Mouse (Mus musculus) neural tube, embryonic 14.5 days (tissue): ENCODE measurements around the gene Olfr1459. TPM values are rescaled to one million over a fixed set of nuclear protein-coding genes. Genes with fewer than 3 reads are reported as not detected.

Source experiments
- ATAC-seq: fragments of 200-750 bp; cut with Nextera tagmentation; 2 replicates; pipeline ENCODE4 v1.8.0; 2017; ENCODE audit warnings: low read depth, mild to moderate bottlenecking, moderate TSS enrichment, moderate library complexity
- H3K27ac ChIP-seq: fragments of 300-500 bp; sonication (generic); 2 replicates; pipeline ENCODE4 v1.5.1; 2014; ENCODE audit warnings: low read depth, mild to moderate bottlenecking, control low read depth, low read length, moderate library complexity, mixed read lengths
- H3K27me3 ChIP-seq: fragments of 300-500 bp; sonication (generic); 2 replicates; pipeline ENCODE4 v1.6.1; 2014; ENCODE audit warnings: low read length; ENCODE audit not compliant: control insufficient read depth, insufficient read depth
- H3K36me3 ChIP-seq: fragments of 300-500 bp; sonication (generic); 2 replicates; pipeline ENCODE4 v1.6.1; 2014; ENCODE audit warnings: low read length, mixed read lengths; ENCODE audit not compliant: control insufficient read depth, insufficient read depth
- H3K4me1 ChIP-seq: fragments of 300-500 bp; sonication (generic); 2 replicates; pipeline ENCODE4 v1.6.1; 2014; ENCODE audit warnings: low read length; ENCODE audit not compliant: control insufficient read depth, insufficient read depth
- H3K4me2 ChIP-seq: fragments of 300-500 bp; sonication (generic); 2 replicates; pipeline ENCODE4 v1.6.1; 2014; ENCODE audit warnings: mild to moderate bottlenecking, low read depth, low read length, control low read depth
- H3K4me3 ChIP-seq: fragments of 300-500 bp; sonication (generic); 2 replicates; pipeline ENCODE4 v1.5.1; 2014; ENCODE audit warnings: low read depth, low read length, control low read depth, mixed read lengths
- H3K9ac ChIP-seq: fragments of 300-500 bp; sonication (generic); replicated peaks from 2 replicates; pipeline ENCODE4 v1.6.1; 2014; ENCODE audit warnings: low read depth, mild to moderate bottlenecking, control low read depth, low read length, mixed read lengths
- H3K9me3 ChIP-seq: fragments of 300-500 bp; sonication (generic); 2 replicates; pipeline ENCODE4 v1.6.1; 2016; ENCODE audit warnings: low read length; ENCODE audit not compliant: control insufficient read depth
- WGBS: fragments of 180-500 bp; shearing (Covaris S2); extraction: QIAGEN DNeasy Blood & Tissue Kit; methylation state at CpG from one replicate; pipeline ENCODE4 v1.1.7; 2014; 5-methylcytosine and 5-hydroxymethylcytosine counted together
- polyA plus RNA-seq: library from polyadenylated mRNA; unstranded; fragments of >200 nt; fragmentation: Nextera tagmentation; extraction: Ambion mirVana; gene quantifications from 2 replicates; pipeline ENCODE4 v1.2.1, GENCODE M21; 2014

The Olfr1459 gene
- polyA plus RNA-seq, result not detected in 2 replicates

DNA sequence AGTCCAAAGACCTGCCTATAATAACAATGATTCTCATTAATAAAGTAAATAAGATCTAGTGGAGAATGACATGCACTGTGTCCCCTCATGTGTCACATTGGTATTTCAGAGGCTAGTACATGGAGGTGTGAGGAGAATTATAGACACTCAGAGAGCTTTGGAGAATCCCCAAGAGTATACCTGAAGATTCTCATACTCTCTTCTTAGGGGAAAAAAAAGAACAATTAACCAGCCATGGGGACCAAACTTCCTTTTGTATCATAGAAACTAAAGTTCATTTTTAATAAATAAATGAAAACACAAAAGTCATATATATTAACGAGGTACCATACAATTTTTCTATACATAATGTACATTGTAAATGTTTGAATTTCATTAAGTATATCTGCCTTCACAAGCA lies at the start of gene Olfr1459:
Gene Olfr1459 (minus strand): TSS at position 101 of the 400 bp plus-strand sequence.
- H3K27me3 ChIP-seq, result no peaks in the 10 kb centered on the region
- H3K4me3 ChIP-seq, result no peak within 1 kb of the TSS
- no peak within 1 kb of the TSS for H3K27ac ChIP-seq
- ATAC-seq, result no peak
- WGBS, result 76% methylated on average over 1 of the region's 1 CpGs
- H3K9ac ChIP-seq, result no peak within 1 kb of the TSS
- no peak within 1 kb of the TSS for H3K4me2 ChIP-seq
- H3K36me3 ChIP-seq, result no peaks in the 10 kb centered on the region
- H3K4me1 ChIP-seq, result no peaks in the 10 kb centered on the region
- peaks cover 6% of the 10 kb centered on the region; the same call in 1 of the 2 replicates for H3K9me3 ChIP-seq

DNA sequence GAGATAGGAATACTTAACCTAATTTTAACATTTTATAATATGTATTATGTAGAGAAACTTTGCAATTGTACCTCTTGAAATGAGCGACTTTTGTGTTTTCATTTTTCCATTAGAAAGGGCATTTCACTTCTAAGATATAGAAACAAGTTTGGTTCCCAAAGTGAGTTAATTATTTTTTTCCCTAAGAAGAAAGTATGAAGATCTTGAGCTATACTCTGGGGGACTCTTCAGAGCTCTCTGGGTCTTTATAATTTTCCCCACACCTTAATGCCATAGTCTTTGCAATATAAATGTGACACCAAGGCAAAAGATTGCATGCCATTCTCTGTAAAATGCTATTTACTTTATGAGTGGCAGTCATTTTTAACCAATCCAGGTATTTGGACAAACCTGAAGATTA lies 36.1 kb upstream of the Olfr1459 start, which contains the start of gene Olfr1462:
Gene Olfr1462 (plus strand): TSS at position 301 of the 400 bp plus-strand sequence.
- no peak within 1 kb of the TSS for H3K27ac ChIP-seq
- ATAC-seq, result no peak
- H3K36me3 ChIP-seq, result no peaks in the 10 kb centered on the region
- H3K4me2 ChIP-seq, result no peak within 1 kb of the TSS
- 85% methylated on average over 1 of the region's 1 CpGs for WGBS
- no peak within 1 kb of the TSS for H3K4me3 ChIP-seq
- no peaks in the 10 kb centered on the region for H3K4me1 ChIP-seq
- no peaks in the 10 kb centered on the region for H3K27me3 ChIP-seq
- H3K9me3 ChIP-seq, result 0 out of 2 replicates have a peak, but pooled peaks cover 4% of the 10 kb centered on the region
- no peak within 1 kb of the TSS for H3K9ac ChIP-seq

DNA sequence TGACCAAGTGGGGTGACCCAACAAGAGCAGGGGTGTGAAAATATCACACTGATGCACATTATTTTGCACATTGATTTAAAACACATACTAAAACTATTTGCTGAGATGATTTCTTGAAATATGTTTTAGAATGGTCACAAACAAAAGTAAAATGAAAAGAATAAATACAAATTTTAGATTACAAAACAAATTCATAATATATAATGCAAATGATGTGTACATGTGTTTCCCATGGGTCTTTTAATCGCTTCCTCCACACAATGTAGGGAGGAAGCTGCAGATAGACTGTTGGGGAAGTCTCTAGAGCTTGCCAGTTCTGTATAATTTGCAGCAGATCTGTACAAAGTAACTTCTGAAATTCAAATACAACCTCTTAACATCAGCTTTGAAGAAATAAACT lies 13.4 kb upstream of the Olfr1459 start, which contains the start of gene Olfr1461:
Gene Olfr1461 (plus strand): TSS at position 301 of the 400 bp plus-strand sequence.
- 56% methylated on average over 1 of the region's 1 CpGs for WGBS

DNA sequence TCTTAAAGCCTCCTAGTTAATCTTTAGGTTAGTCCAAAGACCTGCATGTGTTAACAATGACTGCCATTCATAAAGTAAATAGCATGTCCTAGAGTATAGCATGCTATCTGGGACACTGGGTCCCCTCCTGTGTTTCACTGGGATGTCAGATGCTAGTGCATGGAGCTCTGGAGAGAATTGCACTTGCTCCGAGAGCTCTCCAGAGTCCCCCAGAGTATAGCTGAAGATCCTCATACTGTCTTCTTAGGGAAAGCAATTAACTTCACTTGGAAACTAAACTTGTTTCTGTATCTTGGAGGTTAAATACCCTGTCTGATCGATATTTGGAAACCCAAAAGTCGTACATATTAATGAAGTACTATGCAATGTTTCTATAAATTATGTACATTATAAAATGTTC lies 42.7 kb downstream of the Olfr1459 start, which contains the start of gene Olfr1458:
Gene Olfr1458 (minus strand): TSS at position 101 of the 400 bp plus-strand sequence.
- Histone ChIP-seq H3K27ac (no peak within 1 kb of the TSS), H3K9ac (no peak within 1 kb of the TSS), H3K36me3 (no peaks in the 10 kb centered on the region), H3K9me3 (peaks cover 6% of the 10 kb centered on the region), H3K4me1 (no peaks in the 10 kb centered on the region), H3K4me3 (no peak within 1 kb of the TSS), H3K4me2 (no peak within 1 kb of the TSS), H3K27me3 (no peaks in the 10 kb centered on the region)
- ATAC-seq, result no peak
- 84% methylated on average over 3 of the region's 3 CpGs for WGBS

More for the DNA sequence above, 13.4 kb upstream of the Olfr1459 start, which contains the start of gene Olfr1461:
- H3K27ac ChIP-seq, result no peak within 1 kb of the TSS
- no peaks in the 10 kb centered on the region for H3K36me3 ChIP-seq
- H3K27me3 ChIP-seq, result no peaks in the 10 kb centered on the region
- H3K9ac ChIP-seq, result no peak within 1 kb of the TSS
- H3K4me3 ChIP-seq, result no peak within 1 kb of the TSS
- H3K4me1 ChIP-seq, result no peaks in the 10 kb centered on the region
- H3K9me3 ChIP-seq, result no peaks in the 10 kb centered on the region
- ATAC-seq, result no peak
- no peak within 1 kb of the TSS for H3K4me2 ChIP-seq

- H3K4me2 ChIP-seq, result no peak within 1 kb of the TSS
- H3K4me3 ChIP-seq, result no peak within 1 kb of the TSS
- no peaks in the 10 kb centered on the region for H3K27me3 ChIP-seq
- H3K36me3 ChIP-seq, result no peaks in the 10 kb centered on the region
- no peak within 1 kb of the TSS for H3K27ac ChIP-seq
- H3K9ac ChIP-seq, result no peak within 1 kb of the TSS
- 80% methylated on average over 2 of the region's 2 CpGs for WGBS
- ATAC-seq, result no peak
- H3K4me1 ChIP-seq, result no peaks in the 10 kb centered on the region
- no peaks in the 10 kb centered on the region; the same call in 1 of the 2 replicates for H3K9me3 ChIP-seq
Observed at GRCm38 (mm10) chr19:13097791-13098190, 51.6 kb downstream of the Olfr1459 start, which contains the start of gene Olfr1457. Olfr1457 (minus strand) TSS chr19:13097891.

DNA sequence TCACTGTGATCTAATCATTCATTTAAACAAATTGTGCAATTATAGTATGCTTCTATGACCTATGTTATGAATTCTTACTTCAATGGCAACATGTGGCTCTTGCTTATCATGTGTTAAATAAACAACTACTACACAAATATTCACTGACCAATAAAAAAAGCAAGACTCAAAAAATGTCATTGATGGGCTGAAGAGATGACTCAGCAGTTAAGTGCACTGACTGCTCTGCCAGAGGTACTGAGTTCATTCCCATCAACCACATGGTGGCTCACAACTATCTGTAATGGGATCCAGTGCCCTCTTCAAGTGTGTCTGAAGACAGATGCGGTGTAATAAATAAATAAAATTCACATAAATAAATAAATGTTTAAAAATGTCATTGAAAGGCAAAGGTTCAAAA lies 55.4 kb downstream of the Olfr1459 start:
- Histone ChIP-seq H3K36me3 (no peaks in the 10 kb centered on the region), H3K27me3 (no peaks in the 10 kb centered on the region), H3K4me3 (no peak overlapping the region), H3K4me2 (no peak overlapping the region), H3K9ac (no peak overlapping the region), H3K27ac (no peak overlapping the region), H3K9me3 (peaks cover 2% of the 10 kb centered on the region; the same call in 1 of the 2 replicates), H3K4me1 (no peaks in the 10 kb centered on the region)
- ATAC-seq, result no peak
- 91% methylated on average over 1 of the region's 1 CpGs for WGBS

Other genes starting within 250 kb of the Olfr1459 start
- not detected in 2 replicates for gene Olfr1447, start 245.8 kb downstream of the Olfr1459 start, polyA plus RNA-seq
- gene Olfr1448, start 225.1 kb downstream of the Olfr1459 start, polyA plus RNA-seq, result not detected in 2 replicates
- gene Olfr1449, start 218.7 kb downstream of the Olfr1459 start, polyA plus RNA-seq, result not detected in 2 replicates
- not detected in 2 replicates for gene Olfr1450, start 199.3 kb downstream of the Olfr1459 start, polyA plus RNA-seq
- not detected in 2 replicates for gene Olfr1451, start 154.5 kb downstream of the Olfr1459 start, polyA plus RNA-seq
- not detected in 2 replicates for gene Olfr1453, start 121.2 kb downstream of the Olfr1459 start, polyA plus RNA-seq
- not detected in 2 replicates for gene Olfr1454, start 88.9 kb downstream of the Olfr1459 start, polyA plus RNA-seq
- not detected in 2 replicates for gene Olfr1457, start 51.7 kb downstream of the Olfr1459 start, polyA plus RNA-seq
- gene Olfr1458, start 42.8 kb downstream of the Olfr1459 start, polyA plus RNA-seq, result not detected in 2 replicates
- not detected in 2 replicates for gene Olfr1461, start 13.5 kb upstream of the Olfr1459 start, polyA plus RNA-seq
- gene Olfr1462, start 36.2 kb upstream of the Olfr1459 start, polyA plus RNA-seq, result not detected in 2 replicates
- gene Olfr1463, start 81.8 kb upstream of the Olfr1459 start, polyA plus RNA-seq, result not detected in 2 replicates
- gene Olfr1465, start 166.0 kb upstream of the Olfr1459 start, polyA plus RNA-seq, result not detected in 2 replicates
- not detected in 2 replicates for gene Olfr1466, start 189.3 kb upstream of the Olfr1459 start, polyA plus RNA-seq
- gene Olfr1467, start 212.7 kb upstream of the Olfr1459 start, polyA plus RNA-seq, result not detected in 2 replicates